Mouse (Mus musculus) heart, postnatal 36 days (tissue): ENCODE results near the gene Hoxb3. TPM values are rescaled to one million over a fixed set of nuclear protein-coding genes. Genes with fewer than 3 reads are reported as not detected.
A peak's percentile ranks its signal among the peaks of the same experiment; 100 is the strongest.

Experiments
- DNase-seq, 2 experiments: peaks; one replicate each; pipeline ENCODE4 v3.0.0; 2021 to 2022
- intact Hi-C: fragments of 180-260 bp; cut with DNase I; formaldehyde crosslinking; loops from one replicate; pipeline ENCODE4 v1.15.1; 2025
- total RNA-seq, 2 experiments: library from RNA; stranded (reverse); gene quantifications; 2 replicates each; pipeline ENCODE4 v1.2.3; 2021

Gene Hoxb3
- total RNA-seq, 2 experiments from 2014 or later: 0.42 to 0.68 TPM

DNA sequence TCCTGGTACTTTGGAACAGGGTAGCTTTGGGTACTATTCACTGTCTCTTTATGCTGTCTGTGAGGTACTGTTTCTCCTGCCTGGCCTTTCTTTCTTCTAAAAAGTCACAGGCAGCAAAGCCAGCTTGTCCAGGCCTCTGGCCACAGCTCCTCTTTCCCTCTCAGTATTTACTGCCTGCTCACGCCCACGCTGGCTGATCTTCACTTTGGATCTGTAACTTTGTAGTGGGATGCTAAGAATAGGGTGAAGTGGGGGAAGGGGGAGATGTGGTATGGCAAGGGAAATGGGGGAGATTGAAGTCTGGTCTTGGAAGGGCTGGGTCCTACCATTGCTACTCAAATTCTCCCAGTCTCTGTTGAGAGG lies 10.9 kb downstream of the Hoxb3 start:
- intact Hi-C loops: no loop called here
- DNase-seq: no peak

GRCm38 (mm10) chr11:96334998-96335397 lies 11.9 kb downstream of the Hoxb3 start:
- no peak for DNase-seq
- intact Hi-C loops: no loop called here

- intact Hi-C loops: no loop called here
- DNase-seq: no peak
These were observed 13.5 kb downstream of the Hoxb3 start for GRCm38 (mm10) chr11:96336597-96336996.

DNA sequence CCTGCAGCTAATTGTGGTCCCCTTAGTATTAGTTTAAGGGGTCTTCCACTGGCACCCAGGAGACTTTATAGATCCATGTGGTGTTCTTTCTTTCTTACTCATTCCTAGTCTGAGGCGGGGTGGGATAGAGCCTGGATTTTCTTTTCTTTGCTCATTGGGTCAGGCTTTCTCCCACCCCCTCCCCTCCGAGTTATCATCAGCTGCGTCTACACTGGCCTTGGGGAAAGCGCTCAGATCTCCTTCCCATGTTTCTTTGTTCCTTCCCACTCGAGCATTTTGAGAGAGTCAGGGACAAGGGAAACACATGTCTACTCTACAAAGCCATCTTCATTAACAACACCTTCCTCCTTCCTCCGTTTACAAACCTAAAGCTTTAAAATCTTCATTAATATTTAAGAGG lies 13.9 kb downstream of the Hoxb3 start:
- intact Hi-C loops: no loop called here
- DNase-seq: no peak

DNA sequence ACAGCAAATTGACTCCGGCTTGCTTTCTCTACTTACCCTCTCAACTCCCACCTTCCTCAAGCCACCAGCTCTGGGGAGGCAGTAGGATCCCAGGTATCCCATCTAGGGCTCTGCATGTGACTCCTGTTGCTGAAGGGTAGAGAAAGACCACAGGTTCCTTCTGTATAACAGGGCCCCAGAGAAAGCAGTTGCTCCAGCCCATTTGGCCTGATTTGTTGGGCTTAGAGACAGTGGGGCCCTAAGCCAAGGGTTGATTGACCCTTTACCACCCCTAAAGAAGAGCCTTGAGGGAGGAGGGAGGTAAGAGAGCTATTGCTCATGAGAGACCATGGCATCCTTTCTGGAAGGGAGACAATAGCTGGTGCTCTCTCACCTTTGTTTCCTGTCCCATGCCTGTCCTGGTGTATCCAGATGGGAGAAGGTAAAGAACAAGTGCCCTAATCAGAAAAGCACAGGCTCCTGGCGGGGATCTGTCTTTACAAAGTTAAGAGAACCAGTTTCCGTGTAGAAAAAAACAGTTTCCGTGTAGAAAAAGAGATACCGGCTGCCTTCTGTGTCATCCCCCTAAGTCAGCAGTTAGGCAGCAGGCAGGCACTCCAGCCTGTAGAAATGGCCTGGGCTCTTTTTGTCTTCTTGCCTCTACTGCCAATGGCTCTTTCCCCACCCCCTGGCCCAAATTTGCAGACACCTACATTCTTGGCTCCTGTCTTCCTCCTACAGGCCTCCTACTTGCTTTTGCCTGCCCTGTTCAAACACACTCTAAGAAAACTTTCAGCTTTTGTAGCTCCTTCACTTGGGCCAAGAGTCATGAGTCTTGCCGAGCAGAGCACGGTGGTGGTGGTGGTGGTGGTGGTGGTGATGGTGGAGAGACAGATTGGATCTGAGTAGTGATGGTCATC lies 16.1 kb downstream of the Hoxb3 start:
- no peak for DNase-seq
- intact Hi-C loops: no loop called here

- intact Hi-C loops: no loop called here
- no peak for DNase-seq
These were observed 17.7 kb downstream of the Hoxb3 start for GRCm38 (mm10) chr11:96340698-96341365.

DNA sequence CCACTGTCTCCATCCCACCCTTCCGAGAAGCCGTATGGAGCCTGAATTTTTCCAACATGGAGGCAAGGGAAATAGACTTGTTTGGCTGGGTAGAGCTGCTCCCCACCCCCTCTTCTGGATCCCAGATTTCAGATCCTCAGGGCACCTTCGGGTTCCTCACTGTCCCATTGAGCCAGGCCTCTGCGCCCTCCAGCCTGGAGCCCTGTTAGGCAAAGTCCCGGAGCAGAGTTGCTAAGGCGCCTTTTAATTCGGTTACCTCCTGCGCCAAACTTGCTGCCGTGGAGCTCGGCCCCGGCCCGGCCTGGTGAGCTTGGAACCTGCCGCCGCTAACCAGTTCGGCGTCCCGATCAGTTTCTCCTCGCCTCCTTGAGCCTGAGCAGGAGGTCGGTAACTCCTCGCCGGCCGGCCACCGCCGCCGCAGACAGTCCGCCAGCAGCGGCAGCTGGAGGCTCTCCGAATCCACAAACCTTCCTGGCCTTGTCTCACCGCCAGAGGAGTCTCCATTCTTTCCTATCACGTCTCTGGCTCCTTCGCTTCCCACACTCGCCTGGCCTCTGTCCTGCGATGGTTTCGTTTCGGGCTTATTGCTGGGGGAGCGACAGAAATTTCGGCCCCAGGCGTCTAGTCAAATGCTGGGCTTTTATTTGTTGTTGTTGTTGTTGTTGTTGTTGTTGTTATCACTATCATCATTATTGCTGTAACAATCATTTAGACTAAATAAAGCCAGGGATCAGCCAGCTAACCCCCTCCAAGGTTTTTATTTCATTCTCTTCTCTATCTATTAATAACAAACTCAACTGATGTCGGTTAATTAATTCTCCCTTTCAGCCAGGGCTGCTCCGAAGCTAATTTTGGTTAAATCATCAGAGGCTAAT lies 18.8 kb downstream of the Hoxb3 start:
- DNase-seq: peak; percentile 46 to 57

GRCm38 (mm10) chr11:96342576-96342930 lies 19.4 kb downstream of the Hoxb3 start:
- intact Hi-C loops: no loop called here

More for the DNA sequence above, 18.8 kb downstream of the Hoxb3 start:
- intact Hi-C loops: no loop called here

DNA sequence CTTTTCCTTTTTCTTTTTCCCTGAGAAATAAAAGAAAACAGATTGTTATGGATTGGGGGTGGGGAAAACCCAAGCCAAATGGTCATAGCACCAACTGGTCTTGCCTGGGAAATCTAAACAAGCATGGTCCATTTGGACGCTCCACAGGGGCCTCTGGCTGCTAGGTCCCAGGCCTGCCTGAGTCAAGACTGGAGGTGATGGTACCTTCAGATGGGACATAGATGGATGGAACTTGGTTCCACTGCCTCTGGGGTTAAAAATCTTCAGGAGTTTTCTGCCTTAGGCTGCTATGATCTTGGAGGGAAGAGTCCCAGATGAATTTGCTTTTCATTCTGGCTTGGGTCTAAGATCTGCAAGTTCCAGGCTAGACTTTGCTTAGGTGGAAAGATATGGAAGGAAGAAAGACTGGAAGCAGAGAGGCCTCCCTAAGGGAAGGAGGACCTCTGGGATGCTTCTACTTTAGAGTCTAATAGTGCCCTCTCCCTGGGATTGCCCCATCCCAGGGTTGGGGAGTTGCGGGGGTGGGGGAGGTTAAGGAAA lies 20.1 kb downstream of the Hoxb3 start:
- intact Hi-C loops: no loop called here
- no peak for DNase-seq

More at GRCm38 (mm10) chr11:96342576-96342930, 19.4 kb downstream of the Hoxb3 start:
- no peak for DNase-seq

DNA sequence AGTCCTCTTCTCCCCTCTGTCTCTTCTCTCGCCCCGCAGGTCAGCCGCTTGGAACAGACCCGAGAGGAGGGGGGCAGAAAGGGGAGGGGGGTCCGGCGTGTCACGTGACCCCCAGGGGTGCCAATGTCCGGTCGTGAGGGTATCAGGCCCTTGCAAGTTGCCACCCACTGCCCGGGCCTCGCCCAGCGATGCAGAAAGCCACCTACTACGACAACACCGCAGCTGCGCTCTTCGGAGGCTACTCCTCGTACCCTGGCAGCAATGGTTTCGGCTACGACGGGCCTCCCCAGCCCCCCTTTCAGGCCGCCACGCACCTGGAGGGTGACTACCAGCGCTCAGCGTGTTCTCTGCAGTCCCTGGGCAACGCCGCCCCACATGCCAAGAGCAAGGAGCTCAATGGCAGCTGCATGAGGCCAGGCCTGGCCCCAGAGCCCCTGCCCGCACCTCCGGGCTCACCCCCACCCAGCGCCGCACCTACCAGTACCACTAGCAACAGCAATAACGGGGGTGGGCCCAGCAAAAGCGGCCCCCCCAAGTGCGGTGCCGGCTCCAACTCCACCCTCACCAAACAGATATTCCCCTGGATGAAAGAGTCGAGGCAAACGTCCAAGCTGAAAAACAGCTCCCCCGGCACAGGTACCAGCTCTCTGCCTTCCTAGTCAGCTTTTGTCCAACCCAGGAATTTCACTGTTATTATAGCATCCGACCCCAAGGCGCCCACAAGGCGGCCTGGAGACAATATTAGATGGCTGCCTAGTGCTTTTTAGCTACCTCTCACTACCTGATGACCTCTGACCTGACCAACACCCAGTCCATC lies 21.1 kb downstream of the Hoxb3 start:
- no peak for DNase-seq
- intact Hi-C loops: no loop called here

DNA sequence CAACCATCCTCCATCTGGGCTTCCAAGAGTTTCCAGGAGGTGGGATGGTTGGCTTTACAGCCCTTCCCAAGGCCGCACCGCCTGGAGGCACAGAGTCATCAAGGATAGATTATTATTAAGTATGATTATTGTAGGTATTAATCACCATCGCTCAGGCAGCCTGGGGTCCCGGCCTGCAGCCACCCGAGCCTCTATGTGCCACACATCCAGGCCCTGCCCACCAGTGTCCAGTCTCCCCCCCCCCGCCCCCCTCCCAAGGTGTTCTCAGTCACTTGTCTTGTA lies 21.7 kb downstream of the Hoxb3 start:
- DNase-seq: no peak

GRCm38 (mm10) chr11:96345220-96345892 lies 22.2 kb downstream of the Hoxb3 start:
- intact Hi-C loops: no loop called here
- DNase-seq: no peak

More for the DNA sequence above, 21.7 kb downstream of the Hoxb3 start:
- intact Hi-C loops: no loop called here

DNA sequence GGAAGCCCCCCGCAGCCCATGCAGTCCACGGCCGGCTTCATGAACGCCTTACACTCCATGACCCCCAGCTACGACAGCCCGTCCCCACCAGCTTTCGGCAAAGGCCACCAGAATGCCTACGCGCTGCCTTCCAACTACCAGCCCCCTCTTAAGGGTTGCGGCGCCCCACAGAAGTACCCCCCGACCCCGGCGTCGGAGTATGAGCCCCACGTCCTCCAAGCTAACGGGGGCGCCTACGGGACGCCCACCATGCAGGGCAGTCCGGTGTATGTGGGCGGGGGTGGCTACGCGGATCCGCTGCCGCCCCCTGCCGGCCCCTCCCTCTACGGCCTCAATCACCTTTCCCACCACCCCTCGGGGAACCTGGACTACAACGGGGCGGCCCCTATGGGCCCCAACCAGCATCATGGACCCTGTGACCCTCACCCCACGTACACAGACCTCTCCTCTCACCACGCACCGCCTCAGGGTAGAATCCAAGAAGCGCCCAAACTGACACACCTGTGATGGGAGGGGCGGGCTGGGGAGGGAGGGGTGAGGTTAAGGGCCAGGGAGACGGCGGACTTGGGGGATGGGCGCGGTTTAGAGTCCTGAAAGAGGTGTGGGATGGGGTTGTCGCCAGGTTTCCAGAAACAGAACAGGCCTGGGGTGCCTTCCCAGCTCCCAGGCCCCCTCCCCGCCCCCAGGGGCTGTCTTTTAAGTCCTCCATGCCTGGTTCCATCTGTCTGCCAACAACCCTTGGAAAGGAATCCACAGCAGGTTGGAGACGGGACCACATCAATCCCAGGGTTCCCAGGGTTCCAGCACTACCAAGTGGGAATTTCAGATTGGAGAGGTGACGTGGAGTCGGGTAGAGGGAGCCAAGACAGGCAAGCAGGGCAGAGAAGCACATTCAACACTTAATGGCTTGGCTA lies 23.0 kb downstream of the Hoxb3 start:
- intact Hi-C loops: no loop called here
- no peak for DNase-seq

DNA sequence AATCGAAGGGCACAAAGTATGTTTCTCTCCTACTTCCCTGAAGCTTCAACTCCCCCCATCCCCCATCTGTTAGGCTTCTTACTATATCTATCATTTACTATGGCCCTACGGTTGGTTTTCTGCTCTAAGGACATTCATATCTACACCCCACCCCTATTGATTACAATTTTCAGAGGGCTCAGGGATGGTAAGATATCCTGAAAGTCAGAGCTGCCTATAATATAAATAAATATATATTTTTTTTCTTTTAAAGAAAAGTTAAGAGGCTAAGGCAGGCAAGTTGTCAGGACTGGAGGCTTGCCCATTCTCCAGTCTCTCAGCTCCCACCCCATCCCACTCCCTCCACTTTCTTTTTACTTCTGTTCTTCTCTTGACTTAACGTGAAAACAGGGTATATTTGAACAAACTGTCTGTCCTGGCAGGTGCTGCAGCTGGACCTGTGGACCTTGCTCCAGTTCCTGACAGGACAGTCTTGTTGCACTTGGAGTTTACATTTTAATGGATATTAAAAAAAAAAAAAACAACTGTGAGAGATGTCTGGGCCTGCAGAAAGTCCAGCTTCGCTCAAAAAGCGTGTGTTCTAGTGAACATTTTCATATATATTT lies 23.9 kb downstream of the Hoxb3 start:
- no peak for DNase-seq
- intact Hi-C loops: no loop called here

DNA sequence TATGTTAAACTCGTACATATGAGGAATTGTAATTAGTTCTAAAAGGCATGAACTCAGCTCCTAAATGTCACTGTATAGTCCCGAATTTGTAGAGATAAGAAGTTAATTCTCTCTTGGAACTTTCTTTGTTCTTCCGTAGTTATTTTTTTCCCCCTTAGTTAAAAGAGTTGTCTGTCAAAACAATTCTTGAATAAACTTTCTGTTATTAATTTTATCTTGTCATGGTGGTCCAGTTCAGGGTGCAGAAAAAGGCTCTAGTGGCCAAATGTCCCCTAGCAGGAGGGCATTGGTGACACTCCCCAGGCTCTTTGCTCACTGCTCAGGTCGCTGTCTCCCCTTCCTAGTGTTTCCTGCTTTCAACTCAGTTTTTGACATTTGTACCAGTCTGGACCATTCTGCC lies 24.6 kb downstream of the Hoxb3 start:
- intact Hi-C loops: no loop called here
- DNase-seq: no peak

DNA sequence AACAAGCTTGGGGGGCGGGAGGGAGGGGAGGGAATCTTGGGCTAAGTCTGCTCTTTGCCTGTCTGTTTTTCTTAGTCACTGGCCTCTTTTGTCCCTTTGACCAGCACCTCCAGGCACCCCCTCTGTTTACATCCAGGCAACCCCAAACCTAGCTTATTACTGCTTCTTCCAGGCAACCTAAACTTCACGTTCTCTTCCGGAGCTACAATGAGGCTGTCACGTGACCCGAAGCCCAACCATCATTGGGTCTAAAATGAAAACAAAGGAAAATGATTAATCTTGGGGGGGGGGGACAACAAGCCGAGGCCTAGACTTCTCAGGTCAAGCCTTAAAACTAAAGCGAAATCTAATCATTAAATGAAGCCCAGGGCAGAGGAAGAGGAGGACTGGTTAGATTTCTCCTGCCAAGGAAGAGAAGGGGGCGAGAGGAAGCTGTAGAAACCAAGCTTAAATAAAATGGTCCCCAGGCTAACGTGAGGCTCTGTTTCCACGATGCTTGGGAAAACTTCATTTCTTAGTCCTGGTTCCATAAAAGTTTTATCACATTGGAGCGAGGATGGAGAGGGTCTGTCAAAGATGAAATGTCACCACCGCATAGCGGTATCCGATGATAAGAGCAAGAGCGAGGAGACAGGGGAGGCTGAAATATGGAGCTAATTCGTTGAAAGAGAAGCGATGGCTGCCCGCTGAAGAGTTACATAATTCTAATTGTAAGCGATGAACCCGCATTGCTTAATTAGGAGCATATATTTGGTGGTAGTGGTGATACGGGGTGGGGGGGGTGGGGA lies 25.2 kb downstream of the Hoxb3 start:
- no peak for DNase-seq
- intact Hi-C loops: no loop called here

DNA sequence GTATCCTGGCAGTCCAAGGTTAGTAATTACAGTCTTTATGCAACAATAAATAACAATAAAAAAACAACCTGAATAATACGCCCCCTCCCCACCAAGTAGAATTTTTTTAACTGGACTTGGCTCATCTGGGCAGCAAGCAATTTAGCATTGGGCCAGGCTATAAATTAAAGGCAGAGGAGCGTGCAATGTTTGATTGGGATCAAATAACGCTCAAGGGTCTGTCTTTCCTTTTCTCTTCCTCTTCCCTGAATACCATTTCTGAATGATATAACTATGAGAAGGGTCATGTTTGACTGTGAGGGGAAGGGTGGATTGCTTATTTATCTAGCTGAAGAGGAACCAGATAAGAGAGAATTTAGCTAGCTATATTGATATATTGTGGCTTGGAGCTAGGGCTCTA lies 25.9 kb downstream of the Hoxb3 start:
- intact Hi-C loops: no loop called here
- no peak for DNase-seq
